20 mouse cellular contexts compared by ENCODE assay signal in genomic region chr13:47484819-47485218, GRCm38 (mm10).
DNase-seq lines count a peak whose midpoint lies in the region; TF ChIP-seq lines count a peak whose summit lies in the region.
"Had no signal": no experiment of that assay in that cellular context is flagged by ENCODE, and none has a peak within 500 bp of the region (broad histone marks: within the 10 kb centered on the region; RNA-seq: fewer than 3 reads in every experiment).

No protein-coding gene starts in this region.

- H3K4me2 ChIP-seq in CH12.LX (ENCODE audit: insufficient read depth, low read depth, poor library complexity, severe bottlenecking): no peak overlapping the region

- no peaks in the 10 kb centered on the region for H3K4me1 ChIP-seq in CH12.LX (ENCODE audit: control insufficient read depth in 1 of 2, insufficient read depth in 2 of 2)
- peaks cover 0 to 2% of the 10 kb centered on the region in 2 experiments; a peak in 1 of 4 replicates for H3K4me1 ChIP-seq in ES-E14 (ENCODE audit: control insufficient read depth in 2 of 2, insufficient read depth in 2 of 2, low read length in 2 of 2, poor library complexity in 1 of 2)
- H3K4me1 ChIP-seq in MEL (ENCODE audit: control insufficient read depth in 1 of 2, insufficient read depth in 2 of 2, low read length in 2 of 2): no peaks in the 10 kb centered on the region

- H3K27me3 ChIP-seq in CH12.LX (replicated peaks): no peaks in the 10 kb centered on the region
- no peaks in the 10 kb centered on the region for H3K27me3 ChIP-seq in MEL (ENCODE audit: control insufficient read depth in 1 of 2, insufficient read depth in 2 of 2, low read length in 2 of 2)

- H3K9ac ChIP-seq in CH12.LX (ENCODE audit: insufficient read depth, low read depth) (no peak overlapping the region), ES-E14 (ENCODE audit: insufficient read depth, low read depth, low read length, poor library complexity, severe bottlenecking) (no peak overlapping the region), MEL (ENCODE audit: control insufficient read depth, low read depth, low read length, poor library complexity, severe bottlenecking) (no peak overlapping the region)

- H3K79me2 ChIP-seq in CH12.LX (replicated peaks; ENCODE audit: control insufficient read depth, extremely low read depth, insufficient read depth, poor library complexity, severe bottlenecking) (no peaks in the 10 kb centered on the region), MEL (ENCODE audit: control insufficient read depth, insufficient read depth, low read length, poor library complexity) (no peaks in the 10 kb centered on the region)

- in situ Hi-C loops in CH12.LX (cut with MboI; ENCODE audit: low pct_ligation_motif_present, low pct_unique_long_range_greater_than_20kb, low sequenced_read_pairs) (no loop called here), ES-E14 (cut with MboI; ENCODE audit: low sequenced_read_pairs in 2 of 2, unreplicated experiment in 2 of 2) (no loop called here)

- H3K4me3 ChIP-seq in CH12.LX (replicated peaks in 1 of 3; ENCODE audit: low read depth in 2 of 3, low read length in 2 of 3, poor library complexity in 1 of 3) (no peak overlapping the region), ES-E14 (ENCODE audit: insufficient read depth in 1 of 2, low read depth in 1 of 2, low read length in 2 of 2, poor library complexity in 1 of 2, severe bottlenecking in 1 of 2) (no peak overlapping the region), MEL (ENCODE audit: control insufficient read depth in 1 of 2, insufficient read depth in 1 of 2, low read depth in 2 of 2, low read length in 2 of 2) (no peak overlapping the region)

- H3K9me3 ChIP-seq in CH12.LX (replicated peaks; ENCODE audit: low read length) (peaks cover 75% of the 10 kb centered on the region), ES-E14 (ENCODE audit: control insufficient read depth, insufficient read depth, low read depth, low read length) (no peaks in the 10 kb centered on the region), MEL (replicated peaks; ENCODE audit: insufficient read depth, low read length) (no peaks in the 10 kb centered on the region)

- no peak for TF ChIP-seq POLR2A in CH12.LX (IDR thresholded peaks at IDR 0.05; ENCODE audit: low read depth, low read length)
- TF ChIP-seq POLR2A in MEL (IDR thresholded peaks at IDR 0.05; ENCODE audit: control insufficient read depth in 1 of 2, insufficient read depth in 1 of 2, low read depth in 1 of 2, low read length in 2 of 2, poor library complexity in 1 of 2): no peak

- H3K36me3 ChIP-seq in CH12.LX (replicated peaks in 1 of 2; ENCODE audit: control insufficient read depth in 1 of 2, insufficient read depth in 1 of 2, low read length in 1 of 2): no peaks in the 10 kb centered on the region
- no peaks in the 10 kb centered on the region for H3K36me3 ChIP-seq in ES-E14 (ENCODE audit: control insufficient read depth, insufficient read depth, low read length, poor library complexity, severe bottlenecking)
- no peaks in the 10 kb centered on the region for H3K36me3 ChIP-seq in MEL (ENCODE audit: control insufficient read depth in 1 of 2, insufficient read depth in 2 of 2, low read length in 2 of 2)
- H3K36me3 ChIP-seq: G1E had no signal

- H3K27ac ChIP-seq in CH12.LX (ENCODE audit: insufficient read depth, low read depth) (no peak overlapping the region), ES-E14 (ENCODE audit: insufficient read depth, low read depth, low read length, poor library complexity, severe bottlenecking) (no peak overlapping the region), MEL (ENCODE audit: control insufficient read depth, low read depth, low read length) (no peak overlapping the region)

- no peak for TF ChIP-seq EP300 in CH12.LX (IDR thresholded peaks at IDR 0.05; ENCODE audit: low read length)
- TF ChIP-seq EP300 in MEL (IDR thresholded peaks at IDR 0.05; ENCODE audit: low read depth in 1 of 2, low read length in 2 of 2): no peak

- DNase-seq in CH12.LX (ENCODE audit: extremely low read depth): no peak
- no peak for DNase-seq in ES-E14 (ENCODE audit: low read depth, low spot score)
- no peak for DNase-seq in MEL (ENCODE audit: low read depth, low spot score)
- DNase-seq in layer of hippocampus, postnatal 10 days (ENCODE audit: low spot score in 2 of 2): no peak
- no peak for DNase-seq in urinary bladder, postnatal 25 days (ENCODE audit: low spot score)
- no peak for DNase-seq in cerebellum, postnatal 4 days (ENCODE audit: low spot score in 2 of 2)
- DNase-seq: adrenal gland, adult 2 months; adrenal gland, adult 8-10 months; adrenal gland, postnatal 10 days; adrenal gland, postnatal 14 days; adrenal gland, postnatal 25 days; adrenal gland, postnatal 36 days; B cell, adult 2 months; cerebellum, adult 11 months; cerebellum, adult 11-12 months; cerebellum, adult 18-20 months; cerebellum, adult 2 months; cerebellum, adult 8-10 months; cerebellum, adult 9-10 months had no signal

- TF ChIP-seq RAD21 in CH12.LX (IDR thresholded peaks at IDR 0.05; ENCODE audit: low read depth, low read length) (no peak), MEL (IDR thresholded peaks at IDR 0.05; ENCODE audit: low read depth, low read length) (no peak)

- TF ChIP-seq CTCF in CH12.LX (conservative IDR thresholded peaks at IDR 0.05 in 1 of 2, IDR thresholded peaks at IDR 0.05 in 1 of 2; ENCODE audit: low read depth in 2 of 2, low read length in 2 of 2): no peak
- TF ChIP-seq CTCF in MEL (IDR thresholded peaks at IDR 0.05 in 2 of 3, conservative IDR thresholded peaks at IDR 0.05 in 1 of 3; ENCODE audit: control insufficient read depth in 1 of 3, insufficient read depth in 1 of 3, low read depth in 2 of 3, low read length in 3 of 3, poor library complexity in 1 of 3, severe bottlenecking in 1 of 3): no peak

- dilution Hi-C loops in CH12.LX (cut with MboI; ENCODE audit: extremely low pct_ligation_motif_present, extremely low pct_unique_long_range_greater_than_20kb, low sequenced_read_pairs): no loop called here

TF ChIP-seq in CH12.LX, 34 proteins besides CTCF, POLR2A, EP300 and RAD21:
- no peak for TF ChIP-seq CHD2 (IDR thresholded peaks at IDR 0.05; ENCODE audit: low read length)
- TF ChIP-seq MAFK (IDR thresholded peaks at IDR 0.05; ENCODE audit: insufficient replicate concordance, low read length): peak; percentile 67; the same call in 1 of the 2 replicates
- TF ChIP-seq NRF1 (IDR thresholded peaks at IDR 0.05; ENCODE audit: low read depth, low read length): no peak

TF ChIP-seq in ES-E14, 5 proteins besides CTCF, POLR2A, EP300 and RAD21:
- no peak for TF ChIP-seq CHD2 (IDR thresholded peaks at IDR 0.05; ENCODE audit: low read depth, low read length)
- TF ChIP-seq HCFC1 (IDR thresholded peaks at IDR 0.05; ENCODE audit: borderline replicate concordance, insufficient read depth, low read length): no peak
- TF ChIP-seq MAFK (IDR thresholded peaks at IDR 0.05; ENCODE audit: insufficient read depth, low read depth, low read length): peak; percentile 73; the same call in 1 of the 2 replicates
- TF ChIP-seq ZNF384 (IDR thresholded peaks at IDR 0.05; ENCODE audit: low read depth, low read length): no peak
- no peak for TF ChIP-seq ZC3H11A (IDR thresholded peaks at IDR 0.05; ENCODE audit: borderline replicate concordance, low read depth, low read length)

TF ChIP-seq in MEL, 35 proteins besides CTCF, POLR2A, EP300 and RAD21:
- TF ChIP-seq MAFK (IDR thresholded peaks at IDR 0.05; ENCODE audit: borderline replicate concordance, low read depth, low read length): 0 out of 2 replicates have a peak, but pooled peaks have one; percentile 10
- no peak for TF ChIP-seq USF2 (IDR thresholded peaks at IDR 0.05; ENCODE audit: borderline replicate concordance in 1 of 2, insufficient read depth in 1 of 2, low read depth in 1 of 2, low read length in 2 of 2)
- no peak for TF ChIP-seq CHD1 (IDR thresholded peaks at IDR 0.05; ENCODE audit: low read depth, low read length)
TF ChIP-seq in MEL: peak in this region for 1.

Comparison
In these comparisons a context has a peak if more than half of its experiments do, and no peak if none do; other contexts are left out.
1. Of the 35 proteins assayed by ChIP-seq in both MEL and CH12.LX: peak only in MEL: none; only in CH12.LX: none; in both: MAFK; in neither: 34.